Mouse (Mus musculus): Measurements from ENCODE around the gene Psme1. TPM values are rescaled to one million over a fixed set of nuclear protein-coding genes. Genes with fewer than 3 reads are reported as not detected.

Gene Psme1
- 110 and 154 TPM in 2 replicates for polyA plus RNA-seq (2012)

DNA sequence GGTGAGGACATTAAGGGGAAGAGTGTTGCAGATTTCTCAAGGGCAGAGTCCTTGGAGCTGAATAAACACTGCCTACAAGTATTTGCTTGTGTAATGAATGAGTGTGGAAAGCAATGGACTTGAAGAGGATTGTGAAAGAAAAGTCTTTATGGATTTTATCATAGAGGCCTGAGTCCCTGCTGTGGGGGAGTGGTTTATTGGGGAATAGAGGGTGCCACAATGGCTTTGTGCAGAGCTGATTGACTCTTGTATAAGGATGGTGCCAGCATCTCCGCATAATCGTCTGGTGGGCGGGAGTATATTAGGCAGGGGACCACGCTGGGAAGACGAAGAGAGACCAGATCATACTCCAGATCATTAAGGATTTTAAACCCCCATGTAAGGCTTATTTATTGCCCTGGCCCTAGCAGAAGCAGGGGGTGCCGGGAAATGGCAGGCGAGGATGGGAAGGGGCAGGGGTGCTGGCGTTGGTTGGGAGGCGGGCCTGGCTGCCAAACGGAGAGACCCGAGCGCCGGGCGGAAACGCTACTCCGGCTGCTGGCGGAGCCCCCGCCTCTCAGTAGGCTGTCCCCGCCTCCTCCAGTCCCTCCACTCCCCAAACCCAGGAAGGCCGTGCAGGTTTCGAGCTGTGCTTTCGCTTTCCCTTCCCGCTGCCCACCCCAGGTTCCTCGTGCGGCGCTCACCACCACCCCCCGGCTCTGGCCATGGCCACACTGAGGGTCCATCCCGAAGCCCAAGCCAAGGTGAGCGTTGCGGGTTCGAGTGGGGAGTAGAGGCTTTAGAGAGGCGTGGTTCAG, at the start of gene Psme1:
Psme1 (plus strand) TSS at position 253 of the 797 bp plus-strand sequence.
- no peak for TF ChIP-seq GATA1 (IDR thresholded peaks at IDR 0.05; ENCODE audit: low read length)

DNA sequence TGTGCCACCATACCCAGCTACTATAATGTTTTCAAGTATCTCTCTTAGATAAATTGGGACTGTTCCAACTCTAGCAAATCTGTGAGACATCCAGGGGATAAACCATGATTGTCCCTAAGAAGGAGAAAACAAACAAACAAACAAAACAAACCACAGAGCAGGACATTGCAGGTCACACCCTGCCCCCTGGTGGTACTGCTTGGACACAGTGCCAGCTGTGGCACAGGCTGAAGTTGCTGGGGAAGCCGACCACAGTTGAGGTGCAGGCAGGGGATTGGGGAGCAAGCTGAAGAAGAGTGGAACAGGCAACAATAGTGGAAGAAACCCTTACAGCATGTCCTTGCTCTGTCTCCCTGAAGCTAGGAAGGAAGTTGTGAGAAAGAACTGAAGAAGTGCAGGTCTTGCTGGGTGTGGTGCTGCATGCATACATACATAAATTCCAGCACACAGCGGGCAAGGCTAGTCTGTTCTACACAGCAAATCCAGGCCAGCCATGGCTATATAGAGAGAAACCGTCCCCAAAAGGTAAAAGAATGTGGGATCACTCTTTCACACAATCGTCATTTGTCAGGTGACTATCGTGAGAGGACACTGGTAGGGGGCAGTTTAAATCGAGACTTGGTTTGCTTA, 41.7 kb upstream of the Psme1 start:
- TF ChIP-seq GATA1 (IDR thresholded peaks at IDR 0.05; ENCODE audit: low read length) = no peak

DNA sequence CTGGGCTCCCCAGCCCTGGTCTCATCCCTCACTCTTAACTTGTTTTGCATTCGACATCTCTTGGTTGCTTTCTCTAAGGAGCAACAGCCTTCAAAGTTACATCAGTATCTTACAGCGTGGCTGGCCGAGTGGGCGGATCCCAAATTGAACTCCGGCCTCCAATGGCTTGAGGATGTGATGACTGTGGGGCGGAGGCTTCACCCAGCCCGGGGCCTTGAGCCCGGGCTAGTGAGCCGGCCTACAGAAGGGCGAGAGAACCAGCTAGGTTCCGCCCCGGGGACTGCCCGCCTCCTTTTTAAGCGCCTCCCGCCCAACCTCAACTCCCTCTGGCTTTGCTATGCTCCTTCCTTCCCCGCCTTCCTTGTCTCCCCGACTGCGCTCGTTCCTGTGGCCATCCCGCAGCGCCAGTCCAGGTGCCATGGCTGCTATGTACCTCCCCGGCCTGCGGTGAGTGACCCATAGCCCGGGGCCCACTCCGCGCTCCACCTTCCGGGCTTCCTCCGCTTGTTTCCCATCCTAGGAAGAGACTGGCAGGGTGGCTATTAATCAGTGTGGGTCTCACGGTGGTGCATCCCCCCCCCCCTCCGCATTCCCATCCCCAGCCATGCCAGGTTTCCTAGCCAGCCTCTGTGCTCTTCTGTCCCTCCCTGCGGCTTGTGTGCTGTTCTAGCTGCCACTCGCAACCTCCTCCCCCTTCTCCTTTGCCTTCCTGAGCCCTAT, 37.7 kb upstream of the Psme1 start, which contains the start of gene Pck2:
Pck2 (plus strand) TSS at position 200 of the 720 bp plus-strand sequence.
- no peak for TF ChIP-seq GATA1 (IDR thresholded peaks at IDR 0.05; ENCODE audit: low read length)

DNA sequence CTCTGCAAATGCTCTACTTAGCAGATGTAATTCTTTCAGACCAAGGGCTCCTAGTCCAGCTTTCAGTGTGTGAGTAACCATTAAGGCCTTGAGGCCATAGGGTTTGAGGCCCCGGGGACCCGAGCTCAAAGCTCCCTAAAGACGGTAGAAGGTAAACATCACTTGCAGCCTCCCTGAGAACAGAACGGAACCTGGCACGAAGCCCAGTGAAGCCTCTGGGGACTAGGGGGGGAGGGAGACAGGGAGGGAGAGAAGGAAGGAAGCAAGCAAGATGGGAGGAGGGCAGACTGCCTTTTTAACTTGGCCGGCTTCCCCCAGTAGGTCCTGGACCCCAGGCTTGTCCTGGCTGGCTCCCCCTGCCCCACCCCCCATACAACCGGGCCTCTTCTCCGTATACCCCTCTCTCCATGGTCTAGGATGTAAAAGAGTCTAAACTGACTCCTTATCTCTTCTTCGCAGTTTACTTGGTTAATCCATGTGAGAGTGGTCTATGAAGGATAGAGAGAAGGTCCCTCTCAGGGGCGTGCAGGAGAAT, 37.1 kb upstream of the Psme1 start:
- no peak for TF ChIP-seq GATA1 (IDR thresholded peaks at IDR 0.05; ENCODE audit: low read length)

DNA sequence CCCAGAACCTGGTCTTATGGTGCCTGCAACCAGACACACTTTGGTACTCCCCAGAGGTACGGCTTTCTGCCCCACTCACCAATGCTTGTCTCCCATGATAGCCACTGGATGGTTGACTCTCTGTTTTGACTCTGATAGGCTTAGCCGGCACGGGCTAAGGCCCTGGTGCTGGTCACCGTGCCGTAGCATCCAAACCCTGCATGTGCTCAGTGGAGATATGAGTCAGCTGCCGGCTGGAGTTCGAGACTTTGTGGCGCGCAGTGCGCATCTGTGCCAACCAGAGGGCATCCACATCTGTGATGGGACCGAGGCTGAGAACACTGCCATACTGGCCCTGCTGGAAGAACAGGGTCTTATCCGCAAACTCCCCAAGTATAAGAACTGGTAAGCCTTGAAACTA, 35.7 kb upstream of the Psme1 start:
- TF ChIP-seq GATA1 (IDR thresholded peaks at IDR 0.05; ENCODE audit: low read length) = no peak

DNA sequence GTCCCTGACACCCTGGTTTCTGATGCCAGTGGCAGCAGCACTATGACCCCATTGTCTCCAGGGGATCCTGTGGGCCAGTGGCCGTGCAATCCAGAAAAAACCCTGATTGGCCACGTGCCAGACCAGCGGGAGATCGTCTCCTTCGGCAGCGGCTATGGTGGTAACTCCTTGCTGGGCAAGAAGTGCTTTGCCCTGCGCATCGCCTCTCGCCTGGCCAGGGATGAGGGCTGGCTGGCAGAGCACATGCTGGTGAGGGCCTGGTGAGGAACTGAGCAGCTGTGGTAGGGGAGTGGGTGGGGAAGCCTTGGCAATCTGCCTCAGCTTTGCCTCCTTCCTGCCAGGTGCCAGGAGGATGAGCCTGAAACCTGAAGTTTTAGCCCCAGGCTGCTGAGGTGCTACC, 33.6 kb upstream of the Psme1 start:
- no peak for TF ChIP-seq GATA1 (IDR thresholded peaks at IDR 0.05; ENCODE audit: low read length)

DNA sequence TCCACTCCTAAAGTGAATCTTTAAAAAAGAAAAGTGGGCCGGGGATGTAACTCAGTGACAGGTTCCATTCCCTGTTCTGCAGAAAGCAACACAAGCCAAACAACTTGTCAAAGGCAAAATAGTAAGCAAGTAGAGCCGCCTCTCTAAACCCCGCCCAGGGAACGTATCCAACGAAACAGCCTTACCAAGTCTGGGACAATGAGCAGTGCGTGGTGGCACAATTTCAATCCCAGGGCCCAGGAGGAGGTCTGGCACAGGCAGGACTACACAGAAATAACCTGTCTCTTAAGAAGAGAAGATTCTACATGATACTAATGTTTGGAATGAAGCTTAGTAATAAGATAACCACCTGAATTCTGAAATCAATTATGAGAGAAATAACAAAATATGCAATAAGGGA, 27.7 kb upstream of the Psme1 start:
- TF ChIP-seq GATA1 (IDR thresholded peaks at IDR 0.05; ENCODE audit: low read length) = no peak

DNA sequence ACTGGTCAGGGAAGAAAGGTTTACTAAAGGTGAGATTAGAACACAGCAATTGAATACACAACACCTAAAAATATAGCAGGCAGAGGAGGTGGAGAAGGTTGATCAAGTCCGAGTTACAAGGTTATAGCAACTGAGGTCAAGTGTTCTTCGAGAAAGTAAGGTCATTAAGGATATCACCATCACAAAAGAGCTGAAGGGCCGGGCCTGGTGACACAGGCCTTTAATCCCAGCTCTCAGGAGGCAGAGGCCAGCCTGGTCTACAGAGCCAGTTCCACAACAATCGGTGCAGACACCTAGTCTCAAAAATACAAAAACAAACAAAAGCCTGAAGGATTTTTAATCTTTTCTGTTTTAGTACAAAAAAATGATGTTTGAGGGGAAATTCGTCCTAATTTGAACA, 26.6 kb upstream of the Psme1 start:
- TF ChIP-seq GATA1 (IDR thresholded peaks at IDR 0.05; ENCODE audit: low read length) = no peak

DNA sequence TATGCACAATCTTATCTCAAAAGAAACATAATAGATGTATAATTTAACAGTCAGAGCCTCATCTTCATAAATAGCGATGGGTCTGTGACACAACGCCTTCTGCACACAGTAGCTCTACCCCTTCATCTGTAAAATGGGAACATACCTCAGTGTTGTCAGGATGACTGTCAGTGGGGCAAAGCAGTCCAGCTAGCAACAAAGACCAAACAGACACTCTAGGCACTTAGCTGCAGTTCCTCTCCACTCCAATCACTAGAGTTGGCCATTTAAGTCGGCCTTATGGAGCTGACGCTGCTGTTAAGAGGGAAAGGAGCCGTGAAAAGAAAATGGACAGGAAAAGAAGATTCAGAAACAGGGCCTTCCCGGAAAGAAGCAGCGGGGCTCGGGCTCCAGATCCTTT, 26.1 kb upstream of the Psme1 start:
- no peak for TF ChIP-seq GATA1 (IDR thresholded peaks at IDR 0.05; ENCODE audit: low read length)

DNA sequence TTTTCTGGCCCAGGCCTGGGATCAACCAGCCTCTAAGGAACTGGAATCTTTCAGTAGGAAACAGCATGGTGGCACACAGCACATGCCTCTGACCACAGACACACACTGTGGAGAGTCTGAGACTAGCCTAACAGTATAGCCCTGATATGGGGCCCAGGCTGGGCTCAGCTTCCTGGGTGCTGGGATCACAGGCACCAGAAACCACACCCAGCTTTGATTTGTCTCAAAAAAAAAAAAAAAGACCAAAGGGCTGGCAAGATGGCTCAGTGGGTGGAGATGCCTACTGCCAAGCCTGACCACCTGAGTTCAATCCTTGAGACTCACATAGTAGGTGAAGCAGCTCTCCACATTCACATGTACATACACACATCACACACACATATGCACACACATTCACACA, 23.3 kb upstream of the Psme1 start:
- TF ChIP-seq GATA1 (IDR thresholded peaks at IDR 0.05; ENCODE audit: low read length) = no peak

DNA sequence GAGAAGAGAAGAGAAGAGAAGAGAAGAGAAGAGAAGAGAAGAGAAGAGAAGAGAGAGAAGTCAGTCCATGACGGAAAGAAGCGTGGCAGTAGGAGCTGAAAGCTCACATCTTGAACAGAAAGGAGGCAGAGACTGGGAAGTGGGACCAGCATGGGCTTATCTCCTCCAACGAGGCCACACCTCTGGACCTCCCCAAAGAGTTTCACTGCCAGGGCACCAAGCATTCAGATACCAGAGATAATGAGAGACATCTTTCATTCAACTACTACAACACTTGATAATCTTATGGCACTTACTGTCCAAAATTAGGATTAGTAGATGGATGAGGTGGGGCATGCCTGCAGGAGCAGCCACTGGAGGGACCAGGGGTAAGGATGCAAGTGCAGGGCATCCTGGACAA, 22.1 kb upstream of the Psme1 start:
- TF ChIP-seq GATA1 (IDR thresholded peaks at IDR 0.05; ENCODE audit: low read length) = no peak

DNA sequence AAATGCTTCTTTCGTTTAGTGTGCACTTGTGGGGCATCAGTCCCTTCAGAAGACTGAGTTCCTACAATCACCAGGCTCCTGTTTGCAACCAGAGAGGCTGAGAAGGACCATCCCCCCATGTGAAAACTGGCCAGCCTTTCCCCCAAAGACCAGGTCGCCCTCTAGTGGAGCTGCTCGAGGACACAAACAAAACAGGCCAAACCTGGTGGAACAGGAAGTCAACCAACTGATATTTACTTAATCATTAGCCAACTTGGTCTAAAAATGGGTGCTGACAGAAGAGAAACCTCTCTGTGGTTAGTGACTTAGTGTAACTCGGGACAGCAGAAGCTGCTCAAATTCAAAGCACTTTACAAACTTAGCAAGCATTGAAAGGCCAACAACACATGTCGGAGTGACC, 20.9 kb upstream of the Psme1 start:
- no peak for TF ChIP-seq GATA1 (IDR thresholded peaks at IDR 0.05; ENCODE audit: low read length)

DNA sequence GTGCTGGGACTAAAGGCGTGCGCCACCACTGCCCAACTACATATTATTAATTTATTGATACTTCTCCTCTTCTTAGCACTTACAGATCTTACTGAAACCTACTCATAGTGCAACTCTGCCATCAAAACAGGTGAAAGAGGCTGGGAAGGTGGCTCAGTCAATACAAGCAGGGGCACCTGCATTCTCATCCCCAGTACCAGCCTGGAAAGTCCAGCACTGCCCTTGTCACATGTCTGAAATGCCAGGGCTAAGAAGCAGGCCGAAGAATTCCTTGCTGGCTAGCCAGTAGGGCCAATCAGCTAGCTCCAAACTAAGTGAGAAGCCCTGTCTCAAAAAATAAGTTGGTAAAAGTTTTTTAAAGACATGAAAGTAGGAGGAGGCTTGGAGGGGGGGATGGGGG, 20.3 kb upstream of the Psme1 start:
- TF ChIP-seq GATA1 (IDR thresholded peaks at IDR 0.05; ENCODE audit: low read length) = no peak

DNA sequence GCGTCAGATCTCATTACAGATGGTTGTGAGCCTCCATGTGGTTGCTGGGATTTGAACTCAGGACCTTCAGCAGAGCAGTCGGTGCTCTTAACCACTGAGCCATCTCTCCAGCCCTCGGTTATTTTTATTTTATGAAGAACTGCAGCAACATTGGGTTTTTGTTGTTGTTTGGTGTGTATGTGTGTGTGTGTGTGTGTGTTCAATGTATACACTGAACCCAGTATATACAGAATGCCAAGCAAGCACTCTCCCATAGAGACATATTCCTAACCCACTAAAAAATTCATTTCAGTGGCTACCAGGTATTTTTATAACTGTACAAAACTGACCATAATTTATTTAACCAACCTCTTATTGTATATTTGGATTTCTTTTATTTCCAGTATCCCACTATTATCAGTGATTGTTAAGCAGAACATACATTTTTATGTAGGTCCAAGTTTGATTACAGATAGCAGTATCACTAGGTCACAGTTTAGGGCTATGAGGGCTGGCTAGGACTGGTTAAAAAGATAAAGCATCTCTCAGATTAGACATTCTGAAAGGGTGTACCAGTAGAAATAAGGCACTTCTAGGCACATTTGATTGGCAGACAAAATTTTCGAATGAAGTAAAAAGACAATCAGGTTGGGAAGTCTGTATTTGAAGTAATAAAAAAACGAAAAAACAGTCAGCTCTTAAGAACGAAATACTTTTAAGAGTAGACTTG, 19.0 kb upstream of the Psme1 start:
- peak; percentile 76 for TF ChIP-seq GATA1 (IDR thresholded peaks at IDR 0.05; ENCODE audit: low read length)

DNA sequence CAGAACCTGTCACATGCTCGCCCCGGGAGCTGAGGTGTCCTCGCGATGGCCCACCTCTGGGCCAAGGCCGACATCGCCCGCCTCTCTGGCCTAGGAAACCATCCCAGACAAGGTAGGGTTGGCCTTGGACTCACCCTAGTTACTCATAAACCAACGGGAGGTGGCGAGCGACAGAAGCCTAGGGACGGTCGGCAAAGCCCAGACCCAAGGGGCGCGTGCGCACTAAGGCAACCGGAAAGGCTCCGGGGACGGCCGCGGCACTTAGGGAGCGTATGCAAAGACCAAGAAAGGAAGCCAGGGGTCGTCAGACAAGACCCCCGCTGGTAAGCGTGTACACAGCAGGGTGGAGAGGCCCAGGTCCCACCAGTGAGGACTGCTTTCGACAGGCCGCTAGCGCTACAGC, 18.1 kb upstream of the Psme1 start, which contains the start of gene Dcaf11:
Dcaf11 (plus strand) TSS at position 208 of the 403 bp plus-strand sequence.
- no peak for TF ChIP-seq GATA1 (IDR thresholded peaks at IDR 0.05; ENCODE audit: low read length)
